Mouse (Mus musculus) kidney, adult 8-10 months (tissue): Measurements from ENCODE around the gene Ctsd.
A peak's percentile ranks its signal among the peaks of the same experiment; 100 is the strongest.
"Not testable (repeated sequence)": the region's sequence is repeated elsewhere in the genome, so short reads cannot be mapped to it uniquely, and the experiment has no call there.

Experiments used
- DNase-seq, 2 experiments: peaks; one replicate each; pipeline ENCODE4 v3.0.0; 2022

Gene Ctsd

GRCm38 (mm10) chr7:142373641-142374412 lies 14.0 kb downstream of the Ctsd start, which contains the start of gene Ifitm10:
Gene Ifitm10, minus strand, starts transcription at chr7:142373753.
- peak; percentile 35 to 49 for DNase-seq

GRCm38 (mm10) chr7:142373039-142373438 lies 14.8 kb downstream of the Ctsd start:
- DNase-seq: no peak

- DNase-seq: no peak
Observed at GRCm38 (mm10) chr7:142371768-142372661, 15.8 kb downstream of the Ctsd start.

GRCm38 (mm10) chr7:142371398-142371767 lies 16.5 kb downstream of the Ctsd start:
- no peak for DNase-seq

GRCm38 (mm10) chr7:142370937-142371336 lies 16.9 kb downstream of the Ctsd start:
- no peak for DNase-seq

GRCm38 (mm10) chr7:142369820-142370219 lies 18.0 kb downstream of the Ctsd start:
- no peak for DNase-seq

GRCm38 (mm10) chr7:142368856-142369255 lies 19.0 kb downstream of the Ctsd start:
- DNase-seq: no peak

GRCm38 (mm10) chr7:142363107-142363506 lies 24.7 kb downstream of the Ctsd start:
- no peak for DNase-seq

- DNase-seq: no peak
Observed at GRCm38 (mm10) chr7:142360743-142361142, 27.1 kb downstream of the Ctsd start.

GRCm38 (mm10) chr7:142359129-142359528 lies 28.7 kb downstream of the Ctsd start:
- DNase-seq: no peak

- DNase-seq: no peak
Observed at GRCm38 (mm10) chr7:142357566-142357965, 30.3 kb downstream of the Ctsd start.

- DNase-seq: no peak
Observed at GRCm38 (mm10) chr7:142354661-142355233, 33.1 kb downstream of the Ctsd start.

- no peak for DNase-seq
Observed at GRCm38 (mm10) chr7:142353854-142354253, 34.0 kb downstream of the Ctsd start.

- DNase-seq: no peak
Observed at GRCm38 (mm10) chr7:142351569-142351968, 36.3 kb downstream of the Ctsd start.

- no peak for DNase-seq
Observed at GRCm38 (mm10) chr7:142349308-142349961, 38.4 kb downstream of the Ctsd start.

- DNase-seq: no peak
Observed at GRCm38 (mm10) chr7:142347542-142347941, 40.3 kb downstream of the Ctsd start.

- DNase-seq: no peak
Observed at GRCm38 (mm10) chr7:142342247-142342640, 45.6 kb downstream of the Ctsd start.

- no peak for DNase-seq
Observed at GRCm38 (mm10) chr7:142341564-142342246, 46.1 kb downstream of the Ctsd start.

GRCm38 (mm10) chr7:142340269-142340970 lies 47.4 kb downstream of the Ctsd start:
- DNase-seq: no peak

- DNase-seq: no peak
Observed at GRCm38 (mm10) chr7:142335151-142335550, 52.7 kb downstream of the Ctsd start.

GRCm38 (mm10) chr7:142334246-142334645 lies 53.6 kb downstream of the Ctsd start:
- DNase-seq: peak; percentile 51 to 83

GRCm38 (mm10) chr7:142332741-142333140 lies 55.1 kb downstream of the Ctsd start:
- DNase-seq: not testable (repeated sequence)
